Mouse (Mus musculus) left cerebral cortex, adult 2 months (tissue): ENCODE data around the gene Cysltr2. TPM values are rescaled to one million over a fixed set of nuclear protein-coding genes. Genes with fewer than 3 reads are reported as not detected.

ENCODE experiments used
- DNase-seq, 2 experiments: peaks; one replicate each; pipeline ENCODE4 v3.0.0; 2021 to 2022; ENCODE audit warnings: low spot score in 2 of 2, mixed read lengths in 1 of 2; ENCODE audit errors: extremely low spot score in 1 of 2
- H3K27ac ChIP-seq: fragments of 200-600 bp; 2 replicates; pipeline ENCODE4 v1.8.1; 2022
- H3K4me3 ChIP-seq: fragments of 200-600 bp; 2 replicates; pipeline ENCODE4 v1.8.1; 2022
- CTCF ChIP-seq: fragments of 200-600 bp; IDR thresholded peaks from 2 replicates; pipeline ENCODE4 v1.8.1; 2022; ENCODE audit warnings: antibody characterized with exemption, mild to moderate bottlenecking, moderate library complexity
- intact Hi-C: fragments of 180-260 bp; cut with DNase I; formaldehyde crosslinking; loops from one replicate; pipeline ENCODE4 v1.15.1; 2025
- total RNA-seq, 2 experiments: library from RNA; stranded (reverse); gene quantifications; 2 replicates each; pipeline ENCODE4 v1.2.3; 2021

Gene Cysltr2
- total RNA-seq, 2 experiments from 2014 or later, result 2.7 TPM; not detected in 1

GRCm38 (mm10) chr14:72983456-72983855 lies 65.5 kb downstream of the Cysltr2 start:
- peak overlapping the region; percentile 51 for H3K27ac ChIP-seq

GRCm38 (mm10) chr14:72982981-72983436 lies 65.9 kb downstream of the Cysltr2 start:
- TF ChIP-seq CTCF, result no peak
- H3K4me3 ChIP-seq, result peak overlapping the region; percentile 39
- no peak for DNase-seq
- peak overlapping the region; percentile 51 for H3K27ac ChIP-seq
- intact Hi-C loops, result loop anchor here (1.0 to 5.0 kb wide), 2 partner anchors 166 to 274 kb away; no protein-coding TSS in a partner anchor

More at GRCm38 (mm10) chr14:72983456-72983855, 65.5 kb downstream of the Cysltr2 start:
- peak; percentile 81 to 83 for DNase-seq
- TF ChIP-seq CTCF, result peak; percentile 93
- intact Hi-C loops, result loop anchor here (1.0 to 5.0 kb wide), 2 partner anchors 166 to 274 kb away; no protein-coding TSS in a partner anchor
- peak overlapping the region; percentile 39 for H3K4me3 ChIP-seq

GRCm38 (mm10) chr14:72980761-72981160 lies 68.2 kb downstream of the Cysltr2 start:
- Histone ChIP-seq H3K27ac (no peak overlapping the region), H3K4me3 (no peak overlapping the region)
- no peak for DNase-seq
- no peak for TF ChIP-seq CTCF
- intact Hi-C loops, result loop anchor here (1.0 to 5.0 kb wide), 2 partner anchors 163 to 268 kb away; no protein-coding TSS in a partner anchor

DNA sequence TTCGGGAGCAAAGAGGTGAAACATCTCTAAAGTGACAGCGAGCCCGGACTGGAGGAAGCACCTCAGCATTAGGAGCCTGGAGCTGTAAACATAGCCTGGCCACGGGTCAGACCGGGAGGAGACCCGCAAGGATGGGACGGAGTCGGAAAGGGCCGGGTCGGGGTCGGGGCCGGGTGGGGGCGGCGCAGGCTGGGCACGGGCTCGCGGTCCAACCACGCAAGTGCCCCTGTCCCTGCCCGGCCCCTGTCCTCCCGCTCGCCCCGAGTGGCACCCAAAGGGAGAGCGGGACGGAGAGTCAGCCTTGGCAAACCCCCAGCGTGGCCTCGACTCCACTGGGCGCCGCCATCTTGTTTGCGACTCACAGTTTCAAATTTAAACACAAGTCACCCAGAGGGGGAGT lies 68.8 kb downstream of the Cysltr2 start:
- Histone ChIP-seq H3K4me3 (no peak overlapping the region), H3K27ac (no peak overlapping the region)
- intact Hi-C loops, result loop anchor here (5.0 kb wide), 1 partner anchor 163 kb away; no protein-coding TSS in a partner anchor
- DNase-seq, result no peak
- no peak for TF ChIP-seq CTCF

GRCm38 (mm10) chr14:72976111-72976510 lies 72.8 kb downstream of the Cysltr2 start:
- intact Hi-C loops, result no loop called here
- Histone ChIP-seq H3K4me3 (no peak overlapping the region), H3K27ac (no peak overlapping the region)
- no peak for DNase-seq
- TF ChIP-seq CTCF, result no peak

Other genes with a start within 250 kb of the Cysltr2 start
- 10 to 100 TPM; 19.1 to 20.6 TPM for gene Rcbtb2, start 73.9 kb upstream of the Cysltr2 start, total RNA-seq
- gene Lpar6, start 188.8 kb upstream of the Cysltr2 start, total RNA-seq, result 1 to 10 TPM; 1.1 to 1.3 TPM